Mouse (Mus musculus): ENCODE measurements around the gene Nlrc5. TPM values are rescaled to one million over a fixed set of nuclear protein-coding genes. Genes with fewer than 3 reads are reported as not detected.

Gene Nlrc5
- total RNA-seq (2023; ENCODE audit: inconsistent age) = 88.4 to 123 TPM (median 96.6 TPM) in 4 replicates

GRCm38 (mm10) chr8:94433981-94434466, at the start of gene Nlrc5:
TSS of gene Nlrc5 (plus strand) at chr8:94434356.

DNA sequence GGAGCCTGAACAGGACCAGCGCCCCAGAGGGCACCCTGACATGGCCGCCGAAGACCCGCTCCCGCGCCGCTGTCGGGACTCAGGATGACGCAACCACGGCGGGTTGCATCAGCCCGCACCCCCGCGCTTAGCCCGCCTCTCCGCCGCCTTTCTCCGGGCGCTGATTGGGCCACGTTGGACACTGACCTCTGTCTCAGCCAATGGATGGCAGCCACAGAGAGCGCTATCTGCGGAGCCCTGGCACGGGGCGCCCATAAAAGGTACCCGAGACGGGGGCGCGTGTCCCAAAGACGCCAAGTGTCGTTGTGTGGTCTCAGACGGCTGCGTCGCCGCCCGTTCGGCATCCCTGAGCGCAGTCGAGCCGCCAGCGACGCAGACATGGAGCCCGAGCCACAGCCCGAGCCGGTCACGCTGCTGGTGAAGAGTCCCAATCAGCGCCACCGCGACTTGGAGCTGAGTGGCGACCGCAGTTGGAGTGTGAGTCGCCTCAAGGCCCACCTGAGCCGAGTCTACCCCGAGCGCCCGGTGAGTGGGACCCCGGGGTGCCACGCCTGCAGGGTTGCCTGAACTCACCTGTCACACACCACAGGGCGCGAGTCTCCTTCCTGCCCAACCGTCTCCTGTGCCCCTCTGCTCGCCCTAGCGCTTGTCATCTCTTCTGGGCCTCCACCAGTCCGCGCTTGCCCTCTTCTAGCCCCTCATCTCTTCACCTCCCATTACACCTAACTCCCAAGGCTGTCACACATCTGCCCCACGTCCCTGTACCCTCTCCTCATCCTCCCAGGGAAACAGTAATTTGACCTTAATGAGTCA, 47.7 kb upstream of the Nlrc5 start, which contains the start of gene Herpud1:
Gene Herpud1 (plus strand): TSS at position 225 of the 813 bp plus-strand sequence.

GRCm38 (mm10) chr8:94532873-94533671, 98.9 kb downstream of the Nlrc5 start, which contains the start of gene Cpne2:
TSS of gene Cpne2 (plus strand) at chr8:94532990.

Other genes with a start within 250 kb of the Nlrc5 start
- gene Nup93, start 219.8 kb upstream of the Nlrc5 start, total RNA-seq (2023; ENCODE audit: inconsistent age) = 30.9 to 35.4 TPM (median 34.1 TPM) in 4 replicates
- gene Slc12a3, start 105.2 kb upstream of the Nlrc5 start, total RNA-seq (2023; ENCODE audit: inconsistent age) = 1.7 to 2.2 TPM (median 2.1 TPM) in 4 replicates
- 245 to 283 TPM (median 269 TPM) in 4 replicates for gene Herpud1, start 47.9 kb upstream of the Nlrc5 start, total RNA-seq (2023; ENCODE audit: inconsistent age)
- 0.33 to 0.63 TPM (median 0.45 TPM) in 3 of 4 replicates, not detected in the other for gene Cpne2, start 98.6 kb downstream of the Nlrc5 start, total RNA-seq (2023; ENCODE audit: inconsistent age)
- 25.3 to 28.4 TPM (median 26.7 TPM) in 4 replicates for gene Rspry1, start 167.6 kb downstream of the Nlrc5 start, total RNA-seq (2023; ENCODE audit: inconsistent age)
- gene Fam192a, start 167.6 kb downstream of the Nlrc5 start, total RNA-seq (2023; ENCODE audit: inconsistent age) = 31.8 to 42.0 TPM (median 37.3 TPM) in 4 replicates
- 94.4 to 105 TPM (median 99.9 TPM) in 4 replicates for gene Arl2bp, start 232.2 kb downstream of the Nlrc5 start, total RNA-seq (2023; ENCODE audit: inconsistent age)

Measured in B cell, adult (primary cell).